Mouse (Mus musculus) hindbrain, embryonic 11.5 days (tissue): ENCODE results near the gene Slc5a11. TPM values are rescaled to one million over a fixed set of nuclear protein-coding genes. Genes with fewer than 3 reads are reported as not detected.

Source experiments
- polyA plus RNA-seq: library from polyadenylated mRNA; unstranded; fragments of >200 nt; fragmentation: Nextera tagmentation; extraction: Ambion mirVana; gene quantifications from 2 replicates; pipeline ENCODE4 v1.2.1, GENCODE M21; 2014

Slc5a11 gene
- polyA plus RNA-seq, 1 experiment from 2014 or later = 0.43 TPM

Other genes starting within 250 kb of the Slc5a11 start
- gene Rbbp6, start 249.1 kb upstream of the Slc5a11 start, polyA plus RNA-seq = 36.3 and 46.6 TPM in 2 replicates
- gene Tnrc6a, start 90.9 kb upstream of the Slc5a11 start, polyA plus RNA-seq = 44.0 and 61.3 TPM in 2 replicates
- gene Lcmt1, start 155.0 kb downstream of the Slc5a11 start, polyA plus RNA-seq = 69.5 and 70.5 TPM in 2 replicates
- 23.6 and 25.8 TPM in 2 replicates for gene Arhgap17, start 155.1 kb downstream of the Slc5a11 start, polyA plus RNA-seq
- gene Aqp8, start 247.5 kb downstream of the Slc5a11 start, polyA plus RNA-seq = 0.98 and 1.4 TPM in 2 replicates